Mouse (Mus musculus): ENCODE data around the gene Atp6v1b1. TPM values are rescaled to one million over a fixed set of nuclear protein-coding genes. Genes with fewer than 3 reads are reported as not detected.

Gene Atp6v1b1
- polyA plus RNA-seq, 1 experiment from 2014 or later: 0.08 TPM

- H3K9me3 ChIP-seq: no peaks in the 10 kb centered on the region
- no peak within 1 kb of the TSS for H3K9ac ChIP-seq
- ATAC-seq (ENCODE audit: insufficient read depth, low FRiP score, low read depth): no peak
- H3K27me3 ChIP-seq (replicated peaks): peaks cover 49% of the 10 kb centered on the region
- WGBS: 29% methylated on average over 6 of the region's 6 CpGs
- H3K4me3 ChIP-seq (replicated peaks): peak within 1 kb of the TSS; percentile 34
- peaks cover 10% of the 10 kb centered on the region; the same call in 1 of the 2 replicates for H3K4me1 ChIP-seq
- no peaks in the 10 kb centered on the region for H3K36me3 ChIP-seq
- H3K4me2 ChIP-seq: peak within 1 kb of the TSS; percentile 75
- no peak within 1 kb of the TSS for H3K27ac ChIP-seq
Measured at GRCm38 (mm10) chr6:83762344-83762743, 19.6 kb downstream of the Atp6v1b1 start, which contains the start of gene Ankrd53. Ankrd53 (plus strand) TSS chr6:83762644.

- H3K4me3 ChIP-seq (replicated peaks): peak overlapping the region; percentile 34
- no peaks in the 10 kb centered on the region for H3K36me3 ChIP-seq
- peak overlapping the region; percentile 75 for H3K4me2 ChIP-seq
- no peak overlapping the region for H3K9ac ChIP-seq
- 3% methylated on average over 35 of the region's 35 CpGs for WGBS
- peaks cover 10% of the 10 kb centered on the region; the same call in 1 of the 2 replicates for H3K4me1 ChIP-seq
- H3K9me3 ChIP-seq: no peaks in the 10 kb centered on the region
- peak; percentile 65; the same call in 1 of the 2 replicates for ATAC-seq (ENCODE audit: insufficient read depth, low FRiP score, low read depth)
- peaks cover 43% of the 10 kb centered on the region for H3K27me3 ChIP-seq (replicated peaks)
- H3K27ac ChIP-seq: no peak overlapping the region
Measured at GRCm38 (mm10) chr6:83762880-83763431, 20.2 kb downstream of the Atp6v1b1 start.

DNA sequence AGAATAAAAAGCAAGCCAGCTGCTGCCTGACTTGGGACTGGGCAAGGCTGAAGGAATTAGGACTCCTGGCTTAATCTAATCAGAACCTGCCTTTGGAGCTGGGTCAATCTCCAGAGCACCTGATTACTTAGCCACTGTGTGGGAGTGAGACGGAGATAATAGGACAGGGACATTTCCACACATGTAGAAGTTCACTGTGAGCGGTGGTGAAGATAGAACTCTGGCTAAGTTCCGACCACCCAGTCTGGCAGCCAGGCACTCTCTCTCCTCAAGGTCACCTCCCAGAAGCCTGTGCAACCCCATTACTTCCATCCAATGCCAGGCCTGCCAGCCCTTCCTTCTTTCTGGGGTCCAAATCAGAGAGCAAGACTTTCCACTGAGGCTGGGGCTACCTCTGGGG lies 24.2 kb downstream of the Atp6v1b1 start:
- no peak overlapping the region for H3K4me2 ChIP-seq
- peaks cover 14% of the 10 kb centered on the region for H3K27me3 ChIP-seq (replicated peaks)
- H3K27ac ChIP-seq: no peak overlapping the region
- ATAC-seq (ENCODE audit: insufficient read depth, low FRiP score, low read depth): no peak
- H3K4me3 ChIP-seq (replicated peaks): no peak overlapping the region
- 91% methylated on average over 3 of the region's 3 CpGs for WGBS
- no peak overlapping the region for H3K9ac ChIP-seq
- peaks cover 15% of the 10 kb centered on the region for H3K36me3 ChIP-seq
- peaks cover 10% of the 10 kb centered on the region; the same call in 1 of the 2 replicates for H3K4me1 ChIP-seq
- no peaks in the 10 kb centered on the region for H3K9me3 ChIP-seq

GRCm38 (mm10) chr6:83768485-83768884 lies 25.7 kb downstream of the Atp6v1b1 start:
- no peak overlapping the region for H3K9ac ChIP-seq
- no peaks in the 10 kb centered on the region for H3K9me3 ChIP-seq
- 80% methylated on average over 5 of the region's 5 CpGs for WGBS
- H3K4me1 ChIP-seq: peaks cover 2% of the 10 kb centered on the region
- no peaks in the 10 kb centered on the region for H3K27me3 ChIP-seq (replicated peaks)
- peaks cover 23% of the 10 kb centered on the region for H3K36me3 ChIP-seq
- H3K4me3 ChIP-seq (replicated peaks): no peak overlapping the region
- no peak overlapping the region for H3K27ac ChIP-seq
- ATAC-seq (ENCODE audit: insufficient read depth, low FRiP score, low read depth): no peak
- no peak overlapping the region for H3K4me2 ChIP-seq

GRCm38 (mm10) chr6:83774126-83774525 lies 31.3 kb downstream of the Atp6v1b1 start:
- Histone ChIP-seq H3K4me1 (peaks cover 17% of the 10 kb centered on the region), H3K27ac (no peak overlapping the region), H3K4me3 (replicated peaks) (peak overlapping the region; percentile 93), H3K27me3 (replicated peaks) (no peaks in the 10 kb centered on the region), H3K4me2 (peak overlapping the region; percentile 84), H3K9ac (no peak overlapping the region), H3K36me3 (peaks cover 26% of the 10 kb centered on the region), H3K9me3 (no peaks in the 10 kb centered on the region)
- whole genome bisulfite sequencing: 61% methylated on average over 8 of the region's 9 CpGs
- ATAC-seq (ENCODE audit: insufficient read depth, low FRiP score, low read depth): no peak

DNA sequence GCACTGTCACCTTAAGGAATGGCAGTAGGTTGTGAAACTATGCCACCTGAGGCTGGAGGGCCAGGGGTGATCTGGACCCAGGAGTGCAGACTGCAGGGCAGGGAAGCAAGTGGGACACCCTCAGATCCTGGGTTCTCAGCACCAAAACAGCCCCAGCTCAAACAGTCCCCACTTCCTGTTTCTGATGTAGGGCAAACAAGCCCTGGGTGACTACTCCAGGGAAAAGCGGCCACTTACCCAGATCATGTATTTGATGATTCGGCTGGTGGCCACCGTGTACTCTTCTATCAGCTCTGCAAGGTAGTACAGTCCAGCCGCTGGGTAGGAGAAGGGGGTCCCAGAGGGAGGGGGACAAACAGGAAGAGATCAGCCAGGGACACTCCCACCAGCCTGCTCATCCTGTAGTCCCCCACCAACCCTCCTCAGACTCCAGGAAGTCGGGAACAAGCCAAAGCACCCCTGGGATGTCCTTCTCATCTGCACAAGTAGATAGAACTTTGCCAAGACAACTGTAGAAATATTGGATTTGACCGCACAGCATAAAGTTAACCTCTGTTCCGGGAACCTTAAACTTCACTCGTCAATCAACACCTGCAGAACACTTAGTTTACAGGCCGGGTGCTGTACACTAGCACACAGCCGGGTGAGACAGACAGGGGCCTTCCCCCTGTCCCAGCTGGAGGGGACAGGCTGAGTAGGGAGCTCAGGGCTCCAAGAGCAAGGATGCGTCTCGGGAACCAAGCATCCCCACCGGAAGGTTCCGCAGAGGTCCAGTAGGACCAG lies 32.2 kb downstream of the Atp6v1b1 start:
- Histone ChIP-seq H3K4me3 (replicated peaks) (peak overlapping the region; percentile 93), H3K4me1 (peaks cover 17% of the 10 kb centered on the region)
- ATAC-seq (ENCODE audit: insufficient read depth, low FRiP score, low read depth): peak; percentile 16; the same call in 1 of the 2 replicates

DNA sequence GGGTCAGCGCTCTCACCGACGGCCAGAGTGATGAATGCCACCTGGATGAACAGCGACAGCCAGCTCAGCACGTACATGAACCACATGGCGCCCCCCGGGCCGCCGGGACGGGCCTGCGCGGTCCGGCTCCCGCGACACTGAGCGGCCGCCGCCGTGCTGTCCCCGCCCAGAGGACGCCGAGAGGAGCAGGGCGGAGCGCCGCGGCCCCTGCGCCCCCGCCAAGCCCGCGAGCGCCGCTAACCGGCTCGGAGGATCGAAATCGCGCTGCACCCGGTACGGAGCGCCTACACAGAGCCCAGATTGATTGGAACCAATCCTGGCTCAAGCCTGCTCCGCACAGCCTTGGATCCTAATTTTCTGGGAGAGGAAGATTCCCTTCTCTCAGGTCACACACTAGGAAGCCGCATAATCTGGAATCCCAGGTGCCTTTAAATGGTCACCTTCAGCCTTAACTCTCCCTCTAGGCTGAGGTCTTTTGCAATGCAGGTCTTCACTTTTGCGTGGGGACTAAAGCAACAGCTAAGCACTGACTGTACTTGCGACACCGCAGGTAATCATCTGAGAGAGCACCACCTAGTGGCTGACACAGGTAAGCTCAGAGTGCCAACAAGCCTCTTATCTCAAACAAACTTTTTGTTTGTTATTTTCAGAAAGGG lies 33.0 kb downstream of the Atp6v1b1 start, which contains the start of gene Tex261:
TSS of gene Tex261 (minus strand) at position 176 of the 656 bp plus-strand sequence.
- WGBS: under 1% methylated on average over 45 of the region's 45 CpGs
- peak within 1 kb of the TSS; percentile 93 for H3K27ac ChIP-seq
- H3K9me3 ChIP-seq: no peaks in the 10 kb centered on the region
- peaks cover 14% of the 10 kb centered on the region; the same call in 1 of the 2 replicates for H3K36me3 ChIP-seq
- H3K4me2 ChIP-seq: peak within 1 kb of the TSS; percentile 84
- peaks cover 17% of the 10 kb centered on the region for H3K4me1 ChIP-seq
- ATAC-seq (ENCODE audit: insufficient read depth, low FRiP score, low read depth): peak; percentile 93
- peak within 1 kb of the TSS; percentile 83 for H3K9ac ChIP-seq
- H3K27me3 ChIP-seq (replicated peaks): no peaks in the 10 kb centered on the region
- peak within 1 kb of the TSS; percentile 93 for H3K4me3 ChIP-seq (replicated peaks)

More for the DNA sequence above, 32.2 kb downstream of the Atp6v1b1 start:
- Histone ChIP-seq H3K36me3 (peaks cover 19% of the 10 kb centered on the region), H3K27ac (peak overlapping the region; percentile 93), H3K9me3 (no peaks in the 10 kb centered on the region), H3K27me3 (replicated peaks) (no peaks in the 10 kb centered on the region), H3K4me2 (peak overlapping the region; percentile 84), H3K9ac (peak overlapping the region; percentile 83)
- 1% methylated on average over 14 of the region's 14 CpGs for WGBS

GRCm38 (mm10) chr6:83778306-83778705 lies 35.5 kb downstream of the Atp6v1b1 start:
- no peak overlapping the region for H3K27ac ChIP-seq
- H3K36me3 ChIP-seq: peaks cover 5% of the 10 kb centered on the region; the same call in 1 of the 2 replicates
- H3K27me3 ChIP-seq (replicated peaks): no peaks in the 10 kb centered on the region
- H3K4me1 ChIP-seq: peaks cover 16% of the 10 kb centered on the region
- H3K4me3 ChIP-seq (replicated peaks): no peak overlapping the region
- H3K9ac ChIP-seq: no peak overlapping the region
- ATAC-seq (ENCODE audit: insufficient read depth, low FRiP score, low read depth): no peak
- WGBS: 74% methylated on average over 7 of the region's 7 CpGs
- no peaks in the 10 kb centered on the region for H3K9me3 ChIP-seq
- H3K4me2 ChIP-seq: no peak overlapping the region

GRCm38 (mm10) chr6:83779026-83779425 lies 36.2 kb downstream of the Atp6v1b1 start:
- no peak for ATAC-seq (ENCODE audit: insufficient read depth, low FRiP score, low read depth)
- Histone ChIP-seq H3K4me2 (no peak overlapping the region), H3K9me3 (no peaks in the 10 kb centered on the region), H3K27me3 (replicated peaks) (no peaks in the 10 kb centered on the region), H3K4me3 (replicated peaks) (no peak overlapping the region), H3K27ac (no peak overlapping the region), H3K36me3 (no peaks in the 10 kb centered on the region), H3K9ac (no peak overlapping the region), H3K4me1 (peaks cover 10% of the 10 kb centered on the region; the same call in 1 of the 2 replicates)
- WGBS: 7% methylated on average over 5 of the region's 5 CpGs

- H3K27ac ChIP-seq: no peak overlapping the region
- H3K4me1 ChIP-seq: no peaks in the 10 kb centered on the region
- WGBS: 65% methylated on average over 3 of the region's 3 CpGs
- H3K4me3 ChIP-seq (replicated peaks): no peak overlapping the region
- ATAC-seq (ENCODE audit: insufficient read depth, low FRiP score, low read depth): no peak
- H3K36me3 ChIP-seq: no peaks in the 10 kb centered on the region
- H3K9me3 ChIP-seq: no peaks in the 10 kb centered on the region
- H3K27me3 ChIP-seq (replicated peaks): no peaks in the 10 kb centered on the region
- H3K4me2 ChIP-seq: no peak overlapping the region
- no peak overlapping the region for H3K9ac ChIP-seq
Measured at GRCm38 (mm10) chr6:83786426-83786825, 43.6 kb downstream of the Atp6v1b1 start.

GRCm38 (mm10) chr6:83788554-83788953 lies 45.8 kb downstream of the Atp6v1b1 start:
- 76% methylated on average over 7 of the region's 7 CpGs for WGBS
- no peaks in the 10 kb centered on the region for H3K4me1 ChIP-seq

More at GRCm38 (mm10) chr6:83788554-83788953, 45.8 kb downstream of the Atp6v1b1 start:
- no peak for ATAC-seq (ENCODE audit: insufficient read depth, low FRiP score, low read depth)
- Histone ChIP-seq H3K27ac (no peak overlapping the region), H3K4me3 (replicated peaks) (no peak overlapping the region), H3K4me2 (no peak overlapping the region), H3K36me3 (no peaks in the 10 kb centered on the region), H3K27me3 (replicated peaks) (no peaks in the 10 kb centered on the region), H3K9ac (no peak overlapping the region), H3K9me3 (no peaks in the 10 kb centered on the region)

Measured in stomach, embryonic 15.5 days (tissue).